Mouse (Mus musculus) stomach, postnatal 0 days (tissue): Measurements from ENCODE around the gene Aida.

Source experiments
- CTCF ChIP-seq: IDR thresholded peaks from 2 replicates; pipeline ENCODE4 v1.5.1; 2016; ENCODE audit warnings: antibody characterized with exemption, low read depth, mild to moderate bottlenecking, moderate library complexity
- EP300 ChIP-seq: optimal IDR thresholded peaks from 2 replicates; pipeline ENCODE3; 2016; ENCODE audit warnings: antibody characterized with exemption

DNA sequence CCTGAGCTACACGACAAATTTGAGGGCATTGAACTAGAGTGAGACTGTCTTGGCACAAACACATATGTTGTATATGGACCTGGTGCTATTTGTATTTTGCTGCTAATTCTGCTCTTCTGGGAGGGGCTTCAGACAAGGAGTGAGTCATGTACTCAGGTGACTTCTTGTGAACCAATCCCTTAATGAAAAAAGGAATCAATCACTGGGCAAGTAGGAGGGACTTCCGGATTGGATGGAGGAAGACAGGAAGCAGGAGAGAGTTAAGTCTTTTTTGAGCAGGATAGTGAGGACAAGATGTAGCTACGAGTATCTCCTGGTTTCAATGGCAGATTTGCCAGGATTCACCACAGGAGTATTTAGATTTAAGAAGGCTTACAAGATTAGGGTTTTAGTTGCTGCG lies 6.8 kb upstream of the Aida start:
- TF ChIP-seq CTCF = no peak
- TF ChIP-seq EP300 = no peak
